Mouse (Mus musculus) neutrophil, adult 5-6 weeks (primary cell): ENCODE measurements around the gene Mcoln2. TPM values are rescaled to one million over a fixed set of nuclear protein-coding genes. Genes with fewer than 3 reads are reported as not detected.
A peak's percentile ranks its signal among the peaks of the same experiment; 100 is the strongest.

Experiments
- ATAC-seq: fragments of 151-379, 151-347 bp; 2 replicates; pipeline ENCODE4 v1.8.0; 2017; ENCODE audit warnings: mild to moderate bottlenecking, moderate TSS enrichment; ENCODE audit not compliant: insufficient number of reproducible peaks, poor library complexity, low FRiP score, severe bottlenecking; ENCODE audit errors: extremely low read depth
- total RNA-seq: library from RNA; stranded (forward); fragments of 200-1000 nt; gene quantifications from 2 replicates; pipeline ENCODE4 v1.2.3, GENCODE M21; 2017

Gene Mcoln2
- 41.9 and 53.3 TPM in 2 replicates for total RNA-seq

GRCm38 (mm10) chr3:146149156-146150057 lies at the start of gene Mcoln2:
Gene Mcoln2, plus strand, starts transcription at chr3:146149833.
- ATAC-seq = peak; percentile 41; the same call in 1 of the 2 replicates

DNA sequence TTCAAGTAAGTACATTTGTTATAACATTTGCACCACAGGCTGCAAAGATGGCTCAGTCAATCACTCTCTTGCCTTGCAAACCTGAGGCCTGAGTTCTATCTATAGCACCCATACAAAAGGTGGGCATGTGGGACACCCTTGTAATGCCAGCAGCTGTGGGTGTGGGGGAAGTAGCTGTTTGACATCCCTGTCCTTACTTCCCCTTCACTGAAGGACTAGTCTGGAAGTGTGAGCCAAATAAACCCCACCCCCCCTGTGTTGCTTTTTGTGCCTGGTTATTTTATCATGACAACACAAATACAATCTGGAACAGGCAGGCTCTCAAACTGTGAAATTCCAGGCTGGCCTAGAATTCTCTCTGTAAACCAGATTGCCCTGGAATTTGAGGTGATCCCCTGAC lies 49.7 kb upstream of the Mcoln2 start:
- ATAC-seq = no peak

GRCm38 (mm10) chr3:146102049-146102448 lies 47.6 kb upstream of the Mcoln2 start:
- ATAC-seq = no peak

DNA sequence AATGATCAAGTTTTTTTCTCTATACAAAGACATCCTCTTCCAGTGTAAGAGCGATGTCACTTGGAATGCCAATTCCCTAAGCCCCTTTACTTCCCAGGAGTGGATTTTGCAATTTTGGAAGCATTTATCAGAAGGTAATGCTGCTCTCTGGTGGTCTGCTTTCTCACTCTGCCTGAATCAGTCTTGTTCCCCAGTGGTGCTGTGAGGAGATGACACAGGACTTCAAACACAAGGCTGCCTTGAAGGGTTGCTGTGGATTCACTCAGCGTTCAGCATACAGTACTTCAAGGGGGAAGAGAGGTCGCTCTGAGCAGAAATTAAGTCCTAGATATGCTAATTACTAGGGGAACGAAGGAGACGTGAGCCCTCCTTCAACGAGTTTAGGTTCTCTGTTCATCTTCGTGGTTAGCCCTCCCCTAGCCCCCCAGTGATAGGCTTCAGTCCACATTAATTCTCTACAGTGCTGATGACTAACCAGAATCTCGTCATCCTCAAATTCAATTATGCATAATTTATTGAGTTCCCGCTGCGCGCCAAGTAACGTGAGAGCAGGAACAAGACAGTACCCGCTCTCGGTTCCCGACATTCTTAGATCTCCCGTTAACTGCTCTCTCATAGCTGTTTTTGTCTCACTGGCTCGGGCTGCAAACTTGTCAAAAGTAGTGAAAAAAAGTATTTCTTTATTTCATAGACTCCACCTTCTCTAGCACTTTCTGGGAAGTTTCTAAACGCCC lies 42.4 kb upstream of the Mcoln2 start:
- peak; percentile 22; the same call in 1 of the 2 replicates for ATAC-seq

DNA sequence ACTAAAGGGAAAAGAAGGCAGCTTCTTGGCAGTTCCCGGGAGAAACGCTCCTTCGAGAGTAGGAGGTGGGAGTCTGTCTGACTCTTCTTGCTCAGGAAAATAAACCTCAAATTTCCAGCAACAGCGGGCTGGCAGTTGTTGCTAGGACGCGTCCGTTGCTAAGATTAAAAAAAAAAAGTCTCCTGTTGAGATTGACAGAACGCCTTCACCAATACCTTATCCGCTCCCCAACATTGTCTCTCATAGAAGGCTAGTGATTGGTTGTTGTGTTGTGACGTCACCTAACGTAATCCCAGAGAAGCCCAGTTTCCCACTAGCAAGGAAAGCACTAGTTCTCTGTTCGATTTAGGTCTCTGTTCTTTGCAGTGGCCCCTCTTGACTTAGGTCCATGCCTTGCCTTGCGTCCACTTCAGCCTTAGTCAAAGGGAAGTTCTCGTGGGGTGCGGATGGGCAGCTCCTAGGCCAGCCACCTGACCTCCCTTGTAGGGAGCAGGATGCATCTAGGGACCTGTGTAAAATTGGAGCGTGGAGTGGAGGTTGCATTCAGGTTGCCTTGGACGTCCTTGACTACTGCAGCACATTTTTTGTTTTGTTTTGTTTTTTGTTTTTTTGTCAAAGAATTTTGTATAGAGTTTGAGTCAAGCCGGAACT lies 41.6 kb upstream of the Mcoln2 start, which contains the start of gene Wdr63:
Wdr63 (minus strand) TSS at position 210 of the 651 bp plus-strand sequence.
- peak; percentile 66; the same call in 1 of the 2 replicates for ATAC-seq

DNA sequence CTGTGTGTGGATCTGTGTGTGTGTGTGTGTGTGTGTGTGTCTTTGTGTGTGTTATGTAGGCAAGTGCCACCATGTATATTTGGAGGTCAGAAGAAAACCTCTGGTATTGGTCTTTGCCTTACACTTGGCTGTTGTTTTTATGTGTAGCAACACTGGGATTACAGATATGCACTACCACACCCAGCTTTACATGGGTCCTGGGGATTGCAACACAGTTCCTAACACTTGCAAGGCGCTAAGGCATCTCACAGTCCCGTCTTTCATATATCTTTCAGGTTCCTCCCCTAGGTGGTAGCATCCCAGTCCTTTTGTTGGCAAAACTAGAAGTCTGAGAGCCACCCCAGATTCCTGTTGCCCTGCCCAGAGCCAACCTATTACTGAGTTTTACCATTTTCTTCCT lies 40.7 kb upstream of the Mcoln2 start:
- no peak for ATAC-seq

DNA sequence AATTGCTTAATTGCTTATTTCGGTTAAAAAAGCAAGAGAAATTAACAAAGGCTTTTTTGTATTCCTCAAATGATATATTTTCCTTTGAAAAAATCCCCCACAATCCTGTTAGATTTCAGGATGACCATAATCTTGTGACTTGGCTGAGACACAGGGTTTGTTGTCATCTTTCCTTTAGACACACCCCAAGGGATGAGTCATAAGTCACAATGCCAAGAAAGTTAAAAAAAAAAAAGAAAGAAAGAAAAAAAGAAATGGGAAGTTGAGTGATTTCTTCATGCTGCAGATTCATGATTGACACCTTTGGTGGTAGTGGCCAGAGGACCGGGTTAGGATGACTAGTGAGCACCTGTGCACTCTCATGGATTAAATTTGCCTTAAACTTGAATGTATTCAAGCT lies 39.3 kb upstream of the Mcoln2 start:
- ATAC-seq = no peak

GRCm38 (mm10) chr3:146110916-146111315 lies 38.7 kb upstream of the Mcoln2 start:
- no peak for ATAC-seq

DNA sequence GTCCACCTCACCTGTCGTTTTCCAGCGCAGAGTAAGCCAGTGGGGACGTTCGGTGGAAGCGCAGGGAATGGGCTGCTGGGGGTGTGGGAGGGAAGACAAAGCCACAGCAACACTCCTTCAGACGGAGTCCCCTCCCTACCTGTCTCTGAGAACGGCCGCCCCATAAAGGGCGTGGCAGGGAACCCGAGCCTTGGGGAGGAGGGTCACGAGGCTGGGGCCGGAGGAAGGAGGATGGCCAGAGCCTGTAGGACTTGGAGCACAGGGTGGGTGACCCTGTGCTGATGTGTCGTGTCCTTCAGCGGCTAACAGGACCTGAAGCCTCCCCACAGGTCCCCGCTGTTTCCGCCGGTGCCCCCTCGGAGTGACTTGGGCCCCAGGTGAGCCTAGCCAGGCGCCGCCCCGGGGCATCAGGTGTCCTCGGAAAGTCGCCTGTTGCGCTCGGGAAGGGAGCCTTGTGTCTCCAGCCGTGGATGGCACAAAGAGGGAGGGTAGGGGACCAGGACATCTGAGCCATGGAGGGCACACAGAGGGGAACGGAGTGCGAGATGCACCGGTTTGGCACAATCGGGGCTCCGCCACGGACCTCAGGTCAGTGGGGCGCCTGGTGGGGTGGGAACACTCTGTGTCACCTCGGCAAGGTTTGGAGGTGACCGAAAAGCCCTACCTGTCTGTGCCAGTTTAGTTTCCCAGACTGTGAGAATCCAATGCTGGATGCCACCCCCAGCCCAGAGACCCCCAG lies 32.2 kb upstream of the Mcoln2 start, which contains the start of gene Mcoln3:
Mcoln3 (plus strand) TSS at position 193 of the 739 bp plus-strand sequence.
- no peak for ATAC-seq

DNA sequence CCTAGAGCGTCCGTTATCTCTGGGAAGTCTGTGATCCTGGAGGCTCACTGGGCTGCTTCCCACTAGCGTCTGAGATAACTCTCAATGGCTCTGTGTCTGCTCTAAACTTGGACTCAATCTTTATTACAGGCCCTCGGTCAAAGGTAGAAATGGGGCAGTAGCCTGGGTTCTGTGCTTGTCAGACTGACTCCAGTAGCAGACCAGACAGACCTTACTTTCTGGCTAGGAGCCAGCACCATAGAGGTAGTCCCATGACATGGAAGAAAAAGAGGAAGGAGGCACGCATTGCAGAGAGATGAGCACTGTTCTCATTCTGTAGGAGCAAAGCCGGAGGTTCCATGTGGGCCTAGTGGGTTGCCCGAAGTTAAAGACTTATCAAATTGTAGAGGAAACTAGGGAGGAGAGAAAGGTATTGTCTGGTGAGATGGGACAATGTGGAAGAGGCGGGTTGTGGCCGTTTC lies 31.6 kb upstream of the Mcoln2 start:
- ATAC-seq = no peak

- peak; percentile 23; the same call in 1 of the 2 replicates for ATAC-seq
Observed at GRCm38 (mm10) chr3:146121310-146122124, 28.1 kb upstream of the Mcoln2 start.

DNA sequence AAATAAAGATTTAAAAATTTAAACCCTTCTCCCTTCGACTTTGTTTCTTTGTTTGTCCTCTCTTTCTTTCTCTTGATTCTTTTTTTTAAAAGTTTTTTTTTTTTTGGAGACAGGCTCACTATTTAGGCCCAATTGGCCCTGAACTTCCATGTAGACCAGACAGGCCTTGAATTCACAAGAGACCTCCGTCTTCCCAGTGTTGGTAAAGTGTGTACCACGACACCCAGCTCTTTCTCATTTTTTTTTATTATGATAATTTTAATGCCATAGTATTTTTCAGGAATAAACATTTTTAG lies 27.6 kb upstream of the Mcoln2 start:
- no peak for ATAC-seq

- 0 out of 2 replicates have a peak, but pooled peaks have one; percentile 4 for ATAC-seq
Observed at GRCm38 (mm10) chr3:146122807-146123463, 26.7 kb upstream of the Mcoln2 start.

DNA sequence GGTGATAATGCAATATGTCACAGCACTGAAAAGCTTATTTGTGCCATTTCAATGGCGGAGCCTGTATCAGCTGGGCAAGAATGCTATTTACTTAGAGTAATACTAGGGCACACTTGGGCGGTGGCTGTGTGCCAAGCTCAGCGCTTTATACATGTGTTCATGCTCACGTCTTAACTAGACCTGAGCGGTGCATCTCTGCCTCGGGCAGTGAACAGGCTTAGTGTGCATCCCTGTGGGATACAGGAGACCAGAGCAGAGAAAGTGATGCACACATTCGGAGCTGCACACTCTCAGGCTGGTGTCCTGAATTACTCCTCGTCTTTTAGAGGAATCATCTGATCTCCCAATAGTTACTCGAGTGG lies 26.2 kb upstream of the Mcoln2 start:
- no peak for ATAC-seq

DNA sequence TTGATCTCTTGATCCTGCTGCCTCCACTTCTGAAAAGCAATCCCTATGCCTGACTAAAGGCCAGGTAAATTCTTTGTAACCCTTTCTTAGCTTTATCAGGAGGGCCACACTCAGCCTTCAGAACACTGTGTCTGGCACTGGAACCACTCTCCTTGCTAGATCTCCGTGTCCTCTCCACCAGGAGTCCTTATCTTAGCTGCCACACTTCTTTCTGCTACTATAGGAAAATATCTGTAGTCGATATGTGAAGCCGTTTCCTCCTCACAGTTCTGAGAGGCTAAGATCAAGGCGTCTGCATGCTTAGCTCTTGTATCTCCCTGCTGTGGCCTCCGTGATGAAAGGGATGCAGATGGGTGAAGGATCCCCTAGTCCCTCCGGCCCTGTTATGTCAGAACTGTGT lies 22.4 kb upstream of the Mcoln2 start:
- ATAC-seq = no peak

GRCm38 (mm10) chr3:146134834-146135233 lies 14.8 kb upstream of the Mcoln2 start:
- no peak for ATAC-seq

DNA sequence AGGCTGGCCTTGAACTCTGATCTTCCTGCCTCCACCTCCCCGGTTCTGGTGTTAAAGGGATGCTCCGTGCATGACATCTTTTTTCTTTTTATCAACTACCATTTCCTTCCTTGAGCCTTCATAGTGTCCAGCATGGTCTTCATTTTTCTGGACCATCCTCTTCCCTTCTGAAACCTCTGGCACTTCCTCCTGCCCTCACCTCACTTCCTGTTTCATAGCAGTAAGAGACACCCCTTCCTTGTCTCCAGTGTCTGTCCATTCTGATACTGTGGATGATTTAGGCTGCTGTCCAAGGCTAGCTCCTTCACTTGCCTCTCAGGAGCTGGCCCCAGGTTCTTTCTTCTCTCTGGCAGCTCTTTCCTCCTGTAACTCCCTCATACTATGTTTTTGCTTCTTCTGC lies 14.2 kb upstream of the Mcoln2 start:
- ATAC-seq = no peak
